15 mouse cellular contexts compared by ENCODE assay signal in genomic region chr6:55323908-55324634, GRCm38 (mm10). TPM values are rescaled to one million over a fixed set of nuclear protein-coding genes. Genes with fewer than 3 reads are reported as not detected.
A peak's percentile ranks its signal among the peaks of the same experiment; 100 is the strongest.
DNase-seq lines count a peak whose midpoint lies in the region; ATAC-seq lines count a peak whose summit lies in the region.
"Had no signal": no experiment of that assay in that cellular context is flagged by ENCODE, and none has a peak within 500 bp of the region (broad histone marks: within the 10 kb centered on the region; RNA-seq: fewer than 3 reads in every experiment).

No protein-coding gene starts in this region.

- H3K4me3 ChIP-seq in kidney, embryonic 15.5 days (replicated peaks): no peak overlapping the region
- peak overlapping the region; percentile 37 for H3K4me3 ChIP-seq in liver, embryonic 15.5 days (replicated peaks)
- H3K4me3 ChIP-seq in stomach, embryonic 15.5 days (replicated peaks): no peak overlapping the region
- H3K4me3 ChIP-seq in midbrain, embryonic 15.5 days: no peak overlapping the region
- H3K4me3 ChIP-seq: forebrain, embryonic 10.5 days had no signal

- no peak overlapping the region for H3K4me2 ChIP-seq in kidney, embryonic 15.5 days
- H3K4me2 ChIP-seq in liver, embryonic 15.5 days: peak overlapping the region; percentile 76
- H3K4me2 ChIP-seq in stomach, embryonic 15.5 days: peak overlapping the region; percentile 11; the same call in 1 of the 2 replicates
- no peak overlapping the region for H3K4me2 ChIP-seq in midbrain, embryonic 15.5 days

- 64% methylated on average over 17 of the region's 17 CpGs for WGBS in kidney, embryonic 15.5 days
- WGBS in liver, embryonic 15.5 days (ENCODE audit: insufficient replicate concordance): 12% methylated on average over 17 of the region's 17 CpGs
- WGBS in stomach, embryonic 15.5 days: 31% methylated on average over 17 of the region's 17 CpGs
- 95% methylated on average over 17 of the region's 17 CpGs for WGBS in midbrain, embryonic 15.5 days

- no peaks in the 10 kb centered on the region for H3K27me3 ChIP-seq in kidney, embryonic 15.5 days
- H3K27me3 ChIP-seq in liver, embryonic 15.5 days: peaks cover 3% of the 10 kb centered on the region; the same call in 1 of the 2 replicates
- H3K27me3 ChIP-seq in stomach, embryonic 15.5 days (replicated peaks): no peaks in the 10 kb centered on the region
- H3K27me3 ChIP-seq in midbrain, embryonic 15.5 days (replicated peaks): no peaks in the 10 kb centered on the region

- no peak overlapping the region for H3K9ac ChIP-seq in kidney, embryonic 15.5 days
- H3K9ac ChIP-seq in liver, embryonic 15.5 days: peak overlapping the region; percentile 51
- no peak overlapping the region for H3K9ac ChIP-seq in stomach, embryonic 15.5 days
- H3K9ac ChIP-seq in midbrain, embryonic 15.5 days: no peak overlapping the region

- ATAC-seq in erythroid progenitor cell, adult 5-6 weeks (replicated peaks; ENCODE audit: low FRiP score, poor library complexity, severe bottlenecking): peak; percentile 73
- peak; percentile 43; the same call in 1 of the 2 replicates for ATAC-seq in kidney, embryonic 15.5 days (replicated peaks; ENCODE audit: low FRiP score)
- peak; percentile 71 for ATAC-seq in liver, embryonic 15.5 days (ENCODE audit: insufficient read depth)
- peak; percentile 79 for ATAC-seq in stomach, embryonic 15.5 days (ENCODE audit: insufficient read depth, low FRiP score, low read depth)
- no peak for ATAC-seq in midbrain, embryonic 15.5 days (replicated peaks)
- ATAC-seq: lung, postnatal 0 days had no signal

- H3K36me3 ChIP-seq in kidney, embryonic 15.5 days: no peaks in the 10 kb centered on the region
- H3K36me3 ChIP-seq in liver, embryonic 15.5 days (replicated peaks): no peaks in the 10 kb centered on the region
- no peaks in the 10 kb centered on the region for H3K36me3 ChIP-seq in stomach, embryonic 15.5 days
- no peaks in the 10 kb centered on the region for H3K36me3 ChIP-seq in midbrain, embryonic 15.5 days (replicated peaks)

- peaks cover 24% of the 10 kb centered on the region; the same call in 1 of the 2 replicates for H3K4me1 ChIP-seq in kidney, embryonic 15.5 days
- peaks cover 93% of the 10 kb centered on the region for H3K4me1 ChIP-seq in liver, embryonic 15.5 days (replicated peaks)
- H3K4me1 ChIP-seq in stomach, embryonic 15.5 days: peaks cover 30% of the 10 kb centered on the region
- no peaks in the 10 kb centered on the region for H3K4me1 ChIP-seq in midbrain, embryonic 15.5 days

- no peak for DNase-seq in ovary, adult 18-20 months (ENCODE audit: low spot score)
- no peak for DNase-seq in heart, adult 18-20 months
- no peak for DNase-seq in gastrocnemius, adult 18-20 months (ENCODE audit: low spot score)
- DNase-seq: gastrocnemius, postnatal 36 days had no signal

- no peak overlapping the region for H3K27ac ChIP-seq in kidney, embryonic 15.5 days
- peak overlapping the region; percentile 92 for H3K27ac ChIP-seq in liver, embryonic 15.5 days (replicated peaks)
- H3K27ac ChIP-seq in stomach, embryonic 15.5 days: peak overlapping the region; percentile 74
- no peak overlapping the region for H3K27ac ChIP-seq in midbrain, embryonic 15.5 days
- H3K27ac ChIP-seq: forebrain, embryonic 10.5 days; kidney, postnatal 0 days had no signal

- H3K9me3 ChIP-seq in kidney, embryonic 15.5 days (replicated peaks): no peaks in the 10 kb centered on the region
- no peaks in the 10 kb centered on the region for H3K9me3 ChIP-seq in liver, embryonic 15.5 days (replicated peaks)
- H3K9me3 ChIP-seq in stomach, embryonic 15.5 days: no peaks in the 10 kb centered on the region
- H3K9me3 ChIP-seq in midbrain, embryonic 15.5 days: no peaks in the 10 kb centered on the region
- H3K9me3 ChIP-seq: forebrain, embryonic 10.5 days had no signal

RNA-seq across cellular contexts. Expression of gene Aqp1, which starts 12.2 kb away (rescaled TPM):
- total RNA-seq in erythroid progenitor cell, adult 5-6 weeks (2015; ENCODE audit: low replicate concordance): 700 and 745 TPM in 2 replicates
- 1,033 and 1,282 TPM in 2 replicates for total RNA-seq in erythroid progenitor cell, adult 5-6 weeks (2017; ENCODE audit: low replicate concordance)
- polyA plus RNA-seq in kidney, embryonic 15.5 days (2015; fragmentation: Nextera tagmentation; extraction: Ambion mirVana): 29.9 and 38.4 TPM in 2 replicates
- 75.8 and 85.1 TPM in 2 replicates for polyA plus RNA-seq in liver, embryonic 15.5 days (2015; fragmentation: Nextera tagmentation; extraction: Ambion mirVana)
- 18.7 and 22.8 TPM in 2 replicates for polyA plus RNA-seq in stomach, embryonic 15.5 days (2015; fragmentation: Nextera tagmentation; extraction: Ambion mirVana)
- polyA plus RNA-seq in midbrain, embryonic 15.5 days (2015; fragmentation: Nextera tagmentation; extraction: Ambion mirVana): 4.5 and 4.9 TPM in 2 replicates
- 100 to 1,000 TPM; 402 to 412 TPM for total RNA-seq in heart, adult 18-20 months (2021)
- total RNA-seq in gastrocnemius, adult 18-20 months (2021): 100 to 1,000 TPM; 212 to 215 TPM
- total RNA-seq: monocyte, adult 5-6 weeks had no signal

RNA-seq across cellular contexts. Expression of gene Ghrhr, which starts 52.0 kb away (rescaled TPM):
- 0.84 TPM in 1 of 2 replicates, not detected in the other for total RNA-seq in erythroid progenitor cell, adult 5-6 weeks (2015; ENCODE audit: low replicate concordance)
- not detected in 2 replicates for total RNA-seq in erythroid progenitor cell, adult 5-6 weeks (2017; ENCODE audit: low replicate concordance)
- 0.05 TPM in 1 of 2 replicates, not detected in the other for polyA plus RNA-seq in kidney, embryonic 15.5 days (2015; fragmentation: Nextera tagmentation; extraction: Ambion mirVana)
- polyA plus RNA-seq in liver, embryonic 15.5 days (2015; fragmentation: Nextera tagmentation; extraction: Ambion mirVana): 0.08 TPM in 1 of 2 replicates, not detected in the other
- 0.15 TPM in 1 of 2 replicates, not detected in the other for polyA plus RNA-seq in stomach, embryonic 15.5 days (2015; fragmentation: Nextera tagmentation; extraction: Ambion mirVana)
- not detected in 2 replicates for polyA plus RNA-seq in midbrain, embryonic 15.5 days (2015; fragmentation: Nextera tagmentation; extraction: Ambion mirVana)
- total RNA-seq in heart, adult 18-20 months (2021): not detected
- total RNA-seq in gastrocnemius, adult 18-20 months (2021): not detected
- total RNA-seq: gastrocnemius, postnatal 36 days; left cerebral cortex, postnatal 10 days; monocyte, adult 5-6 weeks had no signal
- polyA plus RNA-seq: forebrain, embryonic 10.5 days; heart, postnatal 0 days had no signal

Comparison
In these comparisons a context has a peak if more than half of its experiments do, and no peak if none do; other contexts are left out.
1. H3K27ac ChIP-seq: peak in liver, embryonic 15.5 days (single experiment) and stomach, embryonic 15.5 days (single experiment); none in kidney, embryonic 15.5 days (single experiment) and midbrain, embryonic 15.5 days (single experiment).
2. H3K4me2 ChIP-seq: peak in liver, embryonic 15.5 days (single experiment) and stomach, embryonic 15.5 days (single experiment); none in kidney, embryonic 15.5 days (single experiment) and midbrain, embryonic 15.5 days (single experiment).